Mouse (Mus musculus): ENCODE results near the gene Slc13a2.
A peak's percentile ranks its signal among the peaks of the same experiment; 100 is the strongest.

Gene Slc13a2

DNA sequence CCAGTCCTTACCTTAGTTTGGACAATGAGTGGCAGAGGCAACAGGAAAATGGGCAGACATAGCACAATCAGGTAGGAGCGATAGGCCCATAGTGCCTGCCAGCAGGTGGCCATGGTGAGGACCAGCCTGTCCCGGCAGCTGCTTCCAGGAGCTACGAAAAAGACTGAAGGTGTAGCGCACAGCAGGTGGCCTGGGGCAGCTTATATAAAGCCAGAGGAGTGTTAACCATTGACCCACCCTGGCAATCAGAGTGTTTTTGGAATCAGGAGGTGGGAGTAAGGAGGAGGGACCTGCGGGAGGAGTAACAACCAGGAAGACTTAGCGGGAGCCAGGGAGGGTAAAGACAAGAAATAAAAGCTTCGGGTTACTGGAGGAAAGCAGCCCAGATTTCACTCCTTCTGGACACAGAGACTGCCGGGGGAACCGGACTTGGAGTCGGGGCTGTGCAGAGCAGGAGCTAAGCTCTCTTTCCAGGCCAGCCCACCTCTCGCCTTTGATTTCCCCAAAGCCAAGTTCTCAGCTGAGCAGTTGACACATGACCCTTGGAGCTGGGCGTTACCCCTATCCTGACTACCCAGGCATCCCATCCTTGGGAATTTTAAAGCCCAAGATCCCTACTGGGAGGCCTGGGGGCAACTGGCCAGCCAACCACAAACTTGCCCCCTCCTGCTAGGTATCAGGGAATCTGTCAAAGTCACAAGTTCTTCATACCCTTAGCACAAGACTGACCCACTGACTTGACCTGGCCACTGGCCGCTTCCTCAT is at the start of gene Slc13a2:
Slc13a2 (minus strand) TSS at position 163 of the 765 bp plus-strand sequence.
- no peak for DNase-seq (ENCODE audit: low spot score in 2 of 2)

DNA sequence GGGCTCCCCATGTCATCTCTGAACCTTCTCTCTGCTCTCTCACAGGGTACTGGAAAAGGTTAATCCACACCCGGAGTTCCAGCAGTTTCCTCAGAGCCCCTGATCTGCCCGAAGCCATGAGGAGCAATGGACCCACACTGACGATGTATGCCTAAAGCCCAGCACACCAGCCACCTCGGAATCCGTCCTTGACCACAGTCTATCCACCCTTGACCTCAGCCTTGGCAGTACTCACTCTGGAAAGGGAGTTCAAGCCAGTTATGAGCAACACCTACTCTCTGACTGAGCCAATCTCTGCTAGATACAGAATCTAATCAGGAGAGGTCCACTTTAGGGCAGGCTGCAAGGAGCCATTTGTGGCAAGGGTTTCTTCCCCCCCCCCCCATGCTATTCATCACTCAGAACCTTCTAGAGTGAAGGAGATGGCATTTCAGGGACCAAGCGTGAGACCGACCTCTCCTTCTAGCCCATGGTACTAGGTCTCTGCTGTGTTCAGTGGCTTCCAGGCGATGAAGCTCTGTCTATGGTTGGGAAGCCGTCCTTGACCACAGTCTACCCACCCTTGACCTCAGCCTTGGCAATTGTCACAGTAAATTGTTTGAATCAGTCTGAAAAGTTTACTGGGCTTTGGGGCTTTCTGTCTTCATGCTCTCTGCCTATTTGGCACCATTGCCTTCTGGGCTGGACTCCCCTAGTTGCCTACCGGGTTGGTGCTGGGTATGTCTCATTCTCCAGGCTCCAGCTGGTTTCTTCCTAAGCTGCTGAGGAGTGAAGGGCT is 49.5 kb upstream of the Slc13a2 start:
- DNase-seq (ENCODE audit: low spot score in 2 of 2) = no peak

DNA sequence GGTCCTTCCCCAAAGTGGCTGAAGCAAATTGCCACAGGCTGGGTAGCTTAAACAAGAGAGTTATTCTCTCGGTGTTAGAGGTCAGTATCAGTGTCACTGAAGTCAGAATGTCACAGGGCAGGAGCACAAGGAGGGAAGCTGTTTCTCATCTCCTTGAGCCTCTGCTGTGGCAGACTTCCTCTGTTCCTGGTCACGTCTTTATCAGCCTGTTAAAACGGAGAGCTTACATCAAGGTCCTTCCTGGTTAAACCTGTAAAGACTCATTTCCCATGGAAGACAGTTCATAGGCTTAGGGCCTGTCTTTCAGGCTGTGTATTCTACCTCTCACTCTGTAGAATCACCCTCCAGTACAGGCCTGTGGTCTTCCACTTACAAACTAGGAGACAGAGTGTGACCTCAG is 45.9 kb upstream of the Slc13a2 start:
- no peak for DNase-seq (ENCODE audit: low spot score in 2 of 2)

DNA sequence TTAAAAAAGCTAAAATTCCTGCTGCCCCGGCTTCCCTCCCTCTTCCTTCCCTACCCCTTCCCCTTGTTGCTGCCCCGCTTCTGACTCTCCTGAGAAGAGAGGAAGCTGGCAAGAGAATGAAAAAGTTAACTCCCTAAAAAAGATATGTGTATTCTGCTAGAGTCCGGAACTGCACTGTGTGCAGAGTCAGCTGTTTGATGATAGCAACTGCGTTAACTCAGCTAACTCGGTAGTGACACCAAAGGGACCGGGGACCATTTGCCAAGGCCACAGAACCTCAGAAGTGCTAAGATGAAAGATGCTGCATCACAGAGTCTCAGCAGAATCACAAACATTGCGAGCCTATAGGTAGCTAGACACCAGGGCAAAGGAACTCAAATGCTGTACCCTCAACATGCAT is 45.5 kb upstream of the Slc13a2 start:
- DNase-seq (ENCODE audit: low spot score in 2 of 2) = no peak

DNA sequence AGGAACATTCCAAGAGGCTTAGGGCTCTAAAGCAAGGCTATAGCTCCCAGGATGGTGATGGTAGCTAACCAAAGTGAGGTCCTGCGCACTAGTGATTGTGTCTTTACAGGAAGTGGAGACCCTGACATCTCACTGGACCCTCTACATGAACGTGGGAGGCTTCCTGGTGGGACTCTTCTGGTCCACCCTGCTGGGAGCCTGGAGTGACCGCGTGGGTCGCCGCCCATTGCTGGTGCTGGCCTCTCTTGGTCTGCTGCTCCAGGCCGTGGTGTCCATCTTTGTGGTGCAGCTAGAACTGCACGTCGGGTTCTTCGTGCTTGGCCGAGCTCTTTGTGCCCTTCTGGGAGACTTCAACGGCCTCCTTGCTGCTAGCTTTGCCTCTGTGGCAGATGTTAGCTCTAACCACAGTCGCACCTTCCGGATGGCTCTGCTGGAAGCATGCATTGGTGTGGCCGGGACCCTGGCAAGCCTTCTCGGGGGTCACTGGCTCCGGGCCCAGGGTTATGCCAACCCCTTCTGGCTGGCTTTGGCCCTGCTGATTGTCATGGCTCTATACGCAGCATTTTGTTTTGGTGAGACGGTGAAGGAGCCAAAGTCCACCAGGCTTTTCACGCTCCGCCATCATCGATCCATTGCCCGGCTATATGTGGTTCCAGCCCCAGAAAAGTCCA is 44.4 kb upstream of the Slc13a2 start:
- DNase-seq (ENCODE audit: low spot score in 2 of 2) = no peak

DNA sequence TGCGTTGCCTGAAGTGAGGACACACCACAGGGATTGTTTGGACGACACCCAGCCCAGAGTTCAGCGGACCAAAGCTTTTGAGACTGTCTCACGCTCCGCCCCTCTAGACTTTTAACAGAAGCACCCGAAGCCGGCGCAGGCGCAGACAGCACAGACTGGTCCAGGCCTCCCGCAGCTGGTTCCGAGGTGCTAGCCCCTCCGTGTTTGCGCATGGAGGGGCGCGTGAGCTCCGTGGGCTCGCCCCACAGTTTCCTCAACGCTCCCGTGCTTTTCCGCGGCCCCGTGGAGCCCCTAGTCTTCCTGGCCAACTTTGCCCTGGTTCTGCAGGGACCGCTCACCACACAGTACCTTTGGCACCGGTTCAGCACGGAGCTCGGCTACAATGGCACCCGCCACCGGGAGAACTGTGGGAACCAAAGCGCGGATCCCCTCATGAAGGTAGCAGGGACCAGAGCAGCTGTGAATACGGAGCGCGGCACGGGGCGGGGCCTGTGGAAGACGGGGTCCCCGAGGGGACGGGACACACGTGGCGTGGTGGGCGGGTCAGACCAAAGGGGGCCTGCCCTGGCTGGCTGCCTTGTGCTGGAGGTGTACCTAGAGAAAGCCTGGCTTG is 43.7 kb upstream of the Slc13a2 start, which contains the start of gene Slc46a1:
Slc46a1 (plus strand) TSS at position 130 of the 613 bp plus-strand sequence.
- DNase-seq (ENCODE audit: low spot score in 2 of 2) = peak; percentile 28 to 58

DNA sequence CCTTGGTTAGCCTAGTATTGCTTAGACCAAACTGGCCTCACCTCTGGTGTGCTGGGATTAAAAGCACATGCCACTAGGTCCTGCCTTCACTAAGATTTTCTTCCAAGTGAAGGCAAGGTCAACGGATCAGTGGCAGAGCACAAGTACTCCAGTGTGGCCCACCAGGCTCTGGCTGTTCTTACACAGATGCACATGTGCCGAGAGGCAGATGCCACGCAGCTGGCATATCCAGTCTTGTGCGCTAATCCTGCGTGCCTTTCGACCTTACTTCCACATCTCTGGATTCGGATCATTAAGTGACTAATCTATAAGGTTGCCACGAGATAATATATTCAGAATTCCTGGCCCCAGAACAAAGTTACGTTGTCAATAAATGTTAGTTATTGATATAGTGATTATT is 43.1 kb upstream of the Slc13a2 start:
- no peak for DNase-seq (ENCODE audit: low spot score in 2 of 2)

DNA sequence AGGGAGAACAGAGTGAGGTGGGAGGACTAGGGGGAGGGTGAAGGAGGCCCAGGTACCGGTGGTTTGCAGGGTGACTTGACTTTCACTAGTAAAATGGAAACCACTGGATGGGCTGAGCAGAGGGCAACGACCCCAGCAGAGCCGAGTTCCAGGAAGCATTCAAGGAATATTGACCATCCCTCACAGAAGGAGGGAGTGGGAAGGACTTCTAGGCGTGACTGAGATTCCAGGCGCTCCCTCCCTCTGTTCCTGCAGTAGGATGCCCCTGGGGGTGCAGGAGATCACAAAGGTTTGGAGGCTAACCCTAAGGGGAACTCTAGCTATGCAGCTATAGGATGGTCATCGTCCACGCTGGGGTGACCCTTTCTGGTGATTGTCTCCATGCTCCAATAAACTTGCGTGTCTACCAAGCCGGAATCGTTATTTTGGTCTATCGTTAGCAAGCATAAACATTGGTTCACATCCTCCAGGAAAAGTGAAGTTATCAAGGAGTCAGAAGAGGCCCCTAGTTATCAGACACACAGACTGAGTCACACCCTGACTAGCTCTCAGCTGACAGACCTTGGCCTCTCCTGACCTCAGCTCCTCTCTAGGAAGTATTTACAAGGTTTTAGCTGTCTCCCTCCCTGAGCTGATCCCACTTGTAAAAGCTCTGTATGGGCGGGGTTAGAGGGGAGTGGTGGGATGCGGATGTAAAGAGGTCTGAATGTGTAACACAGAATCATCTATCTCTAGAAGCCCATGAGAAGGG is 41.4 kb upstream of the Slc13a2 start:
- DNase-seq (ENCODE audit: low spot score in 2 of 2) = no peak

DNA sequence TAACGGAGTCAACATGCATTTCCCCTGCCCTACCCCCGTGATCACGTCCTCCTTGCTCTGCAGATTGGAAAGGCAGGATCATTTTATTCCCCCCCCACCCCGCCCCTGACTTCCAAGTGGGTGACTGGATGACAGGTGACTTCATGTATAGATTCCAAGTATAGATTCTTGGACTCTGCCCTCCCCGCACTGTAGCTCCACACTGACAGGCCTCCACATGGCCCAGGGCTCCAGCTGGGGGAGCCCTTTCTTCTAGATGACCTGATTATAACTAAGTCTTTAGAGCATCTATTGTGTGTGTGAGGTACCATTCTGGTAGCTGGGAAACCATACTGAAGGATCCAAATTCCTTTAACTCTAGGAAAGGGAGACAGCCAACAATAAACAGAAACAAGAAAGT is 40.7 kb upstream of the Slc13a2 start:
- no peak for DNase-seq (ENCODE audit: low spot score in 2 of 2)

DNA sequence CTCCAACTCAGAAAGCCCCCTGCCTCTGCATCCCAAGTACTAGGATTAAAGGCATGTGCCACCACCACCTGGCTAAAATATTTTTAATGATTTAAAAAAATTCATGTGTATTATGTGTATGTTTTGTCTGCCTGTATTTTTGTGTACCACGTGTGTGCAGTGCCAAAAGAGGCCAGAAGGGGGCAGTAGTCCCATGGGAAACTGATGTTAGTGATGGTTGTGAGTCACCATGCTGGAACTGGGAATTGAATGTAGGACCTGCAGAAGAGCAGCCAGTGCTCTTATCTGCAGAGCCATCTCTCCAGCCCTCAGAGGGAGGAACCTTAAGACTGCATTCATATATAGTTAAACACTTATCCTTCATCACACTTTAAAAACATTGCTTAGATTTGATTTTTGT is 39.9 kb upstream of the Slc13a2 start:
- DNase-seq (ENCODE audit: low spot score in 2 of 2) = no peak

DNA sequence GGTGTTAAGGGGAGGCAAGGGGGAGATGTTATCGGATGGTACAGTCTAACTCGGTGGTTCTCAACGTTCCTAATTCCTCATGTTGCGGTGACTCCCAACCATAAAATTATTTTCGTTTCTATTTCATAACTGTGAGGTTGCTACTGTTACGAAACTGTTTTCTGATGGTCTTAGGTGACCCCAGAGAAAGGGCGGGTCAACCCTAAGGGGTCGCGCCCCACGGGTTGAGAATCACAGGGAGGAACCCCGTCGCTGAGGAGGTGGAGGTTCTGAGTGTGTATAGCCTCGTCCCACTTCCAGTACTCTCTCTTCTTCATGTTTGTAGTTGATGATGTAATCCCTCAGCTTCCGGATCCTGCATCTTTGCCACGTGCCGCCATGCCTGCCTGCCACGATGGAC is 36.7 kb upstream of the Slc13a2 start:
- DNase-seq (ENCODE audit: low spot score in 2 of 2) = no peak

DNA sequence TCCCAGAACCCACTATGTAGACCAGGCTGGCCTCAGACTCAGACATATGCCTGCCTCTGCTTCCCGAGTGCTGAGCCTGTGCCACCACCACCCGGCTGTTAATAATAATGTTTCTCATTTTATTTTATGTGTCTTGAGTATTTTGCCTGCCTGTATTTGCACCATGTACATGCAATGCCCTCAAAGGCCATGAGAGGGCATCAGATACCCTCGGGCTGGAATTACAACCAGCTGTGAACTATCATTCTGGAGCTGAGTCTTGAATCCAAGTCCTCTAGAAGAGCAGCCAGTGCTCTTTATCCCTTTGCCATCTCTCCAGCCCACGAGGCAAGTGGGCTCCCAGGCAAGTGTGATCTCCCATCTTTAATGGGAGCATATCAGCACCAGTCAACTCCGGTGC is 33.3 kb upstream of the Slc13a2 start:
- peak in 1 of 2 experiments; percentile 33 for DNase-seq (ENCODE audit: low spot score in 2 of 2)

DNA sequence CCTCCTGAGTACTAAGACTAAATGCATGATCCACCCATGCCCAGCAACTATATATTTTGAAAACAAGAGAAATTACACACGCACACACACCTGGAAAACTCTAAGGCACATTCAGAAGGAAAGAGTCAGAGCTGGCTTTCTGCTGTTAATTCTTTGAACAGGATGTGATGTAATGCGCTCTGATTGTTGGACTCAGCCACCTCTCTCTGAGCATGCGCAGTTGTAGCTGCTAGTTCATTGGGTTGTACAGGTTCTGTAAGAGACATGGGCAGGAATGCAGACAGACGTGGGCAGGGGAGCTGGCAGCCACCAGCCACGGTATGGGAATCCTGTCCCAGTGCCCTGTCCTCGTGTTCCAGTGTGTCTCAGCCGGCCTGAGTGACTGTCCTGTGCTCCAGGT is 32.3 kb upstream of the Slc13a2 start:
- no peak for DNase-seq (ENCODE audit: low spot score in 2 of 2)

DNA sequence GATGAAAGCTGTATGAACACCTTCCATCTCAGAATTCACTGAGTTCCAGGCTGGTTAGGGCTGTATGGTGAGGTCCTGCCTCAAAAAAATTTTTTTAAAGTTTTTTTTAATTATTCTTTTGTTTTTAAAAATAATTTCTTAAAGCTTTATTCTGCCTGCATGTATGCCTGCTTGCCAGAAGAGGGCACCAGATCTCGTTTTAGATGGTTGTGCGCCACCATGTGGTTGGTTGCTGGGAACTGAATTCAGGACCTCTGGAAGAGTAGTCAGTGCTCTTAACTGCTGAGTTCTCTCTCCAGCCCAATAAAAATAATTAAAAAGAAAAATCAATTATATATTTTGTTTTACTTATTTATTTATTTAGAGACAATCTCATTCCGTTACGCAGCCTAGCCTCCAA is 31.7 kb upstream of the Slc13a2 start:
- DNase-seq (ENCODE audit: low spot score in 2 of 2) = peak; percentile 63 to 79

DNA sequence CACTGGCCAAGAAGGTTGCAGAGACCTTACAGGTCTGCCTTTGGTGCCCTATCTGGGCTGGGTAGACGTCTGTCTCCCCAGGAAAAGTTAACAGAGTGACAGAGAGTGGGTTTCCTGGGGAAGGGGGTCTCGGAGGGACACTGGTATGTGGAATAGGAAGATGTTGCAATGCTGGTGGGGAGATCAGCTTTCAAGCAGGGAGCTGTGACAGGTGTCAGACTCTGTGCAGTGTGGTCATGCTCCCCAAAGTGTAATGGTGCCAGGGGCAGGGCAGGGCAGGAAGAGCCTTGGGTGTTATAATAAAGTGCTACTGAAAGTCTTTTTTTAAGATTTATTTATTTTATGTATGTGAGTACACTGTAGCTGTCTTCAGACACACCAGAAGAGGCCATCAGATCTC is 28.3 kb upstream of the Slc13a2 start:
- DNase-seq (ENCODE audit: low spot score in 2 of 2) = no peak

DNA sequence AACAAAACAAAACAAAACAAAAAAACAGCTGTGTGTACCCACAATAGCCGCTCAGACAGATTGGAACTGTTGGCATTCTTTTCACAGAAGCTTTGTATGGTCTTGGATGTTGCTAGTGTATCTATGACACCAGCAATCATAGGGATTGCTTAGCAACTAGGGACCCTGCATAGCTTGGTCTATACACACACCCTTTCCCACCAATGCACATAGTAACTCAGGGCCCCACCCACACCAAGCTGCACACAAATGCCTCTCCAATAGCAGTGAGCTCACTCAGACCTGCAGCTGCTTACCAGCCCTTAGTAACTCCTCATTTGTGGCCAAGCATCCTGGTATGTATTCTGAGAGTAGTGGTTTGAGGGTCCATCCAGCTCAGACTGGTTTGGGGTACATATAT is 26.2 kb upstream of the Slc13a2 start:
- no peak for DNase-seq (ENCODE audit: low spot score in 2 of 2)

DNA sequence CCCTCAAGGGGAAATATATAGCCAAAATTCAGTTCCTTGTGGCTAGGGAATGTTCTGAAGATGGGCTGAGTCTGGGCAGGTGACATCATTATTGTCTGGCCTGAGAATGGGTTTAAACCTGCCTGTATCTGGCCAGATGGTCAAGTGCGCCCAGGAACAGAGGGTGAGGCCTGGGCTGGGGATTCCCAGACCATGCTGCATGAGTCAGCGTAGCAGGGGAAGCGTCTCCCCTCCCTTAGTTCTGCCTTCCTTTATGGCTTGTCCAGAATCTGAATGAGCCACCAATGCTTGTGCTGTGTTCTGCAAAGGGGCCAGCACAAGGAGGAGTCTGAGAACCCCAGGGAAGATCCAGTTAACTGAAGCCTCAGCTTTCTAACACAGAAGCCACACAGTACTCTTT is 25.2 kb upstream of the Slc13a2 start:
- no peak for DNase-seq (ENCODE audit: low spot score in 2 of 2)

DNA sequence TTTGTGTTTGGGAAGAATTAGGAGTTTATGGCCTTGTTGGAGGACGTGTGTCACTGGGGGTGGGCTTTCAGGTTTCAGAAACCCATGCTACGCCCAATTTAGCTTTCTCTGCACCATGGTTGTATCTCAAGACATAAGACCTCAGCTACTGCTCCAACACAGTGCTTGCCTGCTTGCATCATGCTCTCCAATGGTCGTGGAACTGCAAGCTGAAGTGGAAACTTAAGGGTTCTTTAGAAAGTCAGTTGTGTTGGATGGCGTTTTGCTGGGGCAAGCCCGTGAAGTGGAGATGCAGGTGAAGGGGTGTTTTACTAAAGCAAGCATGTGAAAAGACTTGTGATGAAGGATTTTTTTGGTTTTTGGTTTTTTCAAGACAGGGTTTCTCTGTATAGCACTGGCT is 21.1 kb upstream of the Slc13a2 start:
- no peak for DNase-seq (ENCODE audit: low spot score in 2 of 2)

DNA sequence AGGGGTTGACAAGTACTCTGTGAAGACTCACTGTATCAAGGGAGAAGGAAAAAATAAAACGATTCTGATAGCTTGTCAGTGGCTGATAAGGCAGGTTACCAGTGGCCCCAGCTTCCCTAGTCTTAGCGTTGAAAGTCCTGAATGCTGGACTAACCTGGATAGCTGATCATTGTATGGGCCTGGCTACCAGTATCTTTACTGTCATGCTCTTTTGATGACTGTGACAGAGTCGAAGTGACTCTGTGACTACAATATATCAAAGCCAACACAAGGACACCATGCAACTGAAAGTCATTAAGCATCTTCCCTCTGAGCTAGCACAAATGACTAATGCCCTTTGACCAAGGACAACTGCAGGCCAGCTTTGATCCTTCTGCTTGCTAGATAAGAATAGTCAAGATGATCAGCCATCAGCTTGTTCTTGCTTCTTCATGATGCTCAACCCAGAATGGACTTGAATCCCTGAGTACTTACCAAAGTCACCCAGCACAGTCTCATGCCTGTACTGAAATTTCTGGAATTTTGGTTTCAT is 16.4 kb upstream of the Slc13a2 start:
- DNase-seq (ENCODE audit: low spot score in 2 of 2) = no peak

DNA sequence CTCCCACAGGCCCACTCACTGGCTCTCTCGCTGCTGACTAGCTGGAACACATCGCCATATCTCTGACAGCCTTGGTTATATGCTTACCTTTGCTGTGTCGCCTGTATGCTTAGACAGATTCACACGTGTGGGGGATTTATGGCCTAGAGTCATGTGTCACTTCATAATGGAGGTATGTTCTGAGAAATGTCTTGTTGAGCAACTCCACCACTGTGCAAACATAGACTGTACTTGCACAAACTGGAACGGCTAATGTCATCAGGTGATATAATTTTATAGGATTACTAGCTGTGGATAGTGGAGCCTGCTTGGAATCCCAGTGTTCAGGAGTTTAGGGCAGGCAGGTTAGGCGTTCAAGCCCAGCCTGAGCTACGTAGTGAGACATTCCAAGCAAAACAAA is 15.2 kb upstream of the Slc13a2 start:
- DNase-seq (ENCODE audit: low spot score in 2 of 2) = no peak

DNA sequence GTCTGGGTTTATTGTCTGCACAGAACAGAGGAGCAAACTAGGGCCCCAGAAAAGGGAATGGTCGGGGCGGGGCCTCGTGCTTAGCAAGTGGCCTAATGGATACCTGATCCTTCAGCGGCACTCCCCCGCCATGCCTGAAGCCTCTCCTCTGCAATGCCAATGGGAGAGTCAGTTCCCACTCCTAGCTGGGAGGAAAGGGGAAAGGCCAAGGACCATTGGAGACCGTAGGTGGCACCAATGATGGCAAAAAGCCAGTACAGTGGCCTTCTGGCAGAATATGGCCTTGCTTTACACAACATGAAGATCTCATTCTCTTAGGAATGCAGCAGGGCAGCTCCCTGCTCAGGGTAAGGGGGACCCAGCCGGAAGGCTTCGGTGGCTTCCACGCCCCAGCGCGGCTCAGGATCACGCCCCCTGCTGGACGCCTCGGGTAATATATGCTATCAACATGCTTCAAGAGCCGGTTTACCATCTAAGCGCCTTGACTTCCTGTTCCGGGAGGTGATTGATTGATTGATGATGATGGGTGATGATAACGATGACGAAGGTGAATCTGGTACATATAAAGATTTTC is 13.8 kb upstream of the Slc13a2 start:
- DNase-seq (ENCODE audit: low spot score in 2 of 2) = peak; percentile 33 to 44

Measured in natural killer cell, adult 2 months (primary cell).